Mouse (Mus musculus) liver, embryonic 12.5 days (tissue): ENCODE measurements around the gene Pkmyt1. TPM values are rescaled to one million over a fixed set of nuclear protein-coding genes. Genes with fewer than 3 reads are reported as not detected.

Source experiments
- ATAC-seq: fragments of 200-750 bp; cut with Nextera tagmentation; 2 replicates; pipeline ENCODE4 v1.8.0; 2017; ENCODE audit warnings: moderate number of reproducible peaks, mild to moderate bottlenecking, moderate library complexity
- H3K27ac ChIP-seq: fragments of 300-500 bp; sonication (generic); 2 replicates; pipeline ENCODE4 v1.5.1; 2016; ENCODE audit warnings: mild to moderate bottlenecking
- H3K27me3 ChIP-seq: fragments of 300-500 bp; sonication (generic); replicated peaks from 2 replicates; pipeline ENCODE4 v1.6.1; 2016; ENCODE audit warnings: mild to moderate bottlenecking, moderate library complexity
- H3K36me3 ChIP-seq: fragments of 300-500 bp; sonication (generic); 2 replicates; pipeline ENCODE4 v1.6.1; 2016; ENCODE audit warnings: mild to moderate bottlenecking, moderate library complexity
- H3K4me1 ChIP-seq: fragments of 300-500 bp; sonication (generic); 2 replicates; pipeline ENCODE4 v1.6.1; 2016
- H3K4me2 ChIP-seq: fragments of 300-500 bp; sonication (generic); 2 replicates; pipeline ENCODE4 v1.6.1; 2016; ENCODE audit warnings: mild to moderate bottlenecking, moderate library complexity
- H3K4me3 ChIP-seq: fragments of 300-500 bp; sonication (generic); 2 replicates; pipeline ENCODE4 v1.5.1; 2016; ENCODE audit warnings: mild to moderate bottlenecking, moderate library complexity
- H3K9ac ChIP-seq: fragments of 300-500 bp; sonication (generic); 2 replicates; pipeline ENCODE4 v1.6.1; 2016; ENCODE audit warnings: mild to moderate bottlenecking, moderate library complexity
- H3K9me3 ChIP-seq: fragments of 300-500 bp; sonication (generic); replicated peaks from 2 replicates; pipeline ENCODE4 v1.6.1; 2016; ENCODE audit warnings: mild to moderate bottlenecking, moderate library complexity
- WGBS: fragments of 180-500 bp; shearing (Covaris S2); methylation state at CpG from one replicate; pipeline ENCODE4 v1.1.7; 2016; ENCODE audit not compliant: insufficient replicate concordance; 5-methylcytosine and 5-hydroxymethylcytosine counted together
- polyA plus RNA-seq: library from polyadenylated mRNA; unstranded; fragments of >200 nt; fragmentation: Nextera tagmentation; extraction: Ambion mirVana; gene quantifications from 2 replicates; pipeline ENCODE4 v1.2.1, GENCODE M21; 2016

Pkmyt1 gene
- polyA plus RNA-seq = 41.1 and 42.1 TPM in 2 replicates

GRCm38 (mm10) chr17:23725999-23726757 lies at the start of gene Pkmyt1:
TSS of gene Pkmyt1 (plus strand) at chr17:23726336.
- 1% methylated on average over 69 of the region's 73 CpGs for WGBS
- H3K27me3 ChIP-seq = 0 out of 2 replicates have a peak, but pooled peaks cover 6% of the 10 kb centered on the region

DNA sequence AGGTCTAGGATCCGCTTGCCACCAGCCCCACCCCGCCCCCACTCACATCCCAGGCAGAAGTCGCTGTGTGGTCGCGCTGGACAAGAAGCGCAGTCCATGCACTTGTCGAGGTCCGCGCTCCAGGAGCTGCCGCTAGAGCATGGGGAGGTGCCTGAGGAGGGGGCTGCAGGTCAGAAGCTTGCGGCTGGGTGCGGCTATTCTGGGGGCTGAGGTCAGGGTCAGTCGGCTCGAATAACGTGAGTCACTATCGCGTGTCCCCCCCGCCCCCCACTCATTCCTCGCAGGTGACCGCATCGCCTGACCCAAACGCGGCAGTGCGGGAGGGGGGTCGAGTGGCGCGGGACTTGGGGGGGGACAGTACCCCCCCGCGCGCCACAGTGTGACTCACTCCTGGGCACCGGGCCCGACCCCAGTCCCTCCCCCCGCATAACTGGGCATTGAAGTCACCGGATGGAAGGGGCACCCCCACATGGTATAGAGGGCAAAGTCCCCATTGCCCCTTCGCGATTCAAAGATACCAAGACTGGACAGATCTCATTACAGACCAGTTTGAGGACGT lies 49.6 kb upstream of the Pkmyt1 start:
- H3K36me3 ChIP-seq = no peaks in the 10 kb centered on the region
- peak overlapping the region; percentile 69 for H3K9ac ChIP-seq
- H3K4me3 ChIP-seq = peak overlapping the region; percentile 63
- WGBS = 0% methylated on average over 36 of the region's 37 CpGs
- peaks cover 62% of the 10 kb centered on the region for H3K4me1 ChIP-seq
- H3K4me2 ChIP-seq = peak overlapping the region; percentile 93
- H3K27ac ChIP-seq = no peak overlapping the region
- no peaks in the 10 kb centered on the region for H3K9me3 ChIP-seq
- no peak for ATAC-seq
- peaks cover 70% of the 10 kb centered on the region for H3K27me3 ChIP-seq

More at GRCm38 (mm10) chr17:23725999-23726757, at the start of gene Pkmyt1:
- no peaks in the 10 kb centered on the region for H3K36me3 ChIP-seq
- peak within 1 kb of the TSS; percentile 88 for H3K4me3 ChIP-seq
- peak; percentile 92 for ATAC-seq
- H3K9me3 ChIP-seq = no peaks in the 10 kb centered on the region
- peak within 1 kb of the TSS; percentile 93 for H3K27ac ChIP-seq
- H3K9ac ChIP-seq = peak within 1 kb of the TSS; percentile 91
- H3K4me1 ChIP-seq = peaks cover 37% of the 10 kb centered on the region
- H3K4me2 ChIP-seq = peak within 1 kb of the TSS; percentile 89

DNA sequence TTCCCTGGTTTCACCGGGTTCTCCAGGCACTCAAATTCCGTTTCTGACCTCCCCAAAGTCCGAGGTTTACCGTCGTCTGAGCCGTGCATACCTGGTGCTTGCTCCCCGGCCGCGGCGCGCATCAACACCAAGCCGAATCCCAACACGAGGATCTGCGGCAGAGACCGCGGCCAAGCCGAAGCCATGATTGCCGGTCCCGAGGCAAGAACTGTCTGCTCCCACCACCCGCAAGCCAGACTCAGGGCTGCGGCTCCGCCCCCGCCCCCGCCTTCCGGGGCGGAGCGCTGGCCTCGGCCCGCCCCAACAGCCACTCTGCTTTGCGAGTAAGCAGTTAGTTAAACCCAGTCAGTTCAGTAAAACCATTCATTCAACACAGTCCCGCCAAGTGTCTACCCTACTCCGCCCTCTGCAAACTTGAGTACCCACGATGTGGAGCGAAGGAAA lies 48.9 kb upstream of the Pkmyt1 start, which contains the start of gene Tnfrsf12a:
Gene Tnfrsf12a (minus strand): TSS at position 233 of the 444 bp plus-strand sequence.
- H3K9ac ChIP-seq = peak within 1 kb of the TSS; percentile 69
- H3K36me3 ChIP-seq = no peaks in the 10 kb centered on the region
- ATAC-seq = peak; percentile 23; the same call in 1 of the 2 replicates
- H3K4me3 ChIP-seq = peak within 1 kb of the TSS; percentile 63
- H3K4me1 ChIP-seq = peaks cover 55% of the 10 kb centered on the region
- no peak within 1 kb of the TSS for H3K27ac ChIP-seq
- H3K9me3 ChIP-seq = no peaks in the 10 kb centered on the region
- peaks cover 77% of the 10 kb centered on the region for H3K27me3 ChIP-seq
- under 1% methylated on average over 34 of the region's 34 CpGs for WGBS
- H3K4me2 ChIP-seq = peak within 1 kb of the TSS; percentile 93

- peaks cover 40% of the 10 kb centered on the region for H3K4me1 ChIP-seq
Observed at GRCm38 (mm10) chr17:23679127-23679835, 46.9 kb upstream of the Pkmyt1 start, which contains the start of gene Cldn6. TSS of gene Cldn6 (plus strand) at chr17:23679249.

GRCm38 (mm10) chr17:23680336-23680735 lies 45.8 kb upstream of the Pkmyt1 start:
- H3K27me3 ChIP-seq = peaks cover 100% of the 10 kb centered on the region

More at GRCm38 (mm10) chr17:23679127-23679835, 46.9 kb upstream of the Pkmyt1 start, which contains the start of gene Cldn6:
- Histone ChIP-seq H3K4me2 (peak within 1 kb of the TSS; percentile 48), H3K27me3 (peaks cover 97% of the 10 kb centered on the region), H3K27ac (no peak within 1 kb of the TSS), H3K36me3 (no peaks in the 10 kb centered on the region), H3K9me3 (no peaks in the 10 kb centered on the region), H3K4me3 (peak within 1 kb of the TSS; percentile 16; the same call in 1 of the 2 replicates), H3K9ac (no peak within 1 kb of the TSS)
- 5% methylated on average over 38 of the region's 38 CpGs for WGBS
- no peak for ATAC-seq

GRCm38 (mm10) chr17:23681086-23681485 lies 45.0 kb upstream of the Pkmyt1 start:
- no peak overlapping the region for H3K9ac ChIP-seq
- peaks cover 97% of the 10 kb centered on the region for H3K27me3 ChIP-seq
- H3K4me1 ChIP-seq = peaks cover 22% of the 10 kb centered on the region
- WGBS = 45% methylated on average over 10 of the region's 10 CpGs
- no peak for ATAC-seq
- H3K9me3 ChIP-seq = no peaks in the 10 kb centered on the region
- H3K4me2 ChIP-seq = no peak overlapping the region
- H3K27ac ChIP-seq = no peak overlapping the region
- H3K4me3 ChIP-seq = no peak overlapping the region
- no peaks in the 10 kb centered on the region for H3K36me3 ChIP-seq

More at GRCm38 (mm10) chr17:23680336-23680735, 45.8 kb upstream of the Pkmyt1 start:
- Histone ChIP-seq H3K27ac (no peak overlapping the region), H3K4me2 (no peak overlapping the region), H3K4me1 (peaks cover 30% of the 10 kb centered on the region), H3K36me3 (no peaks in the 10 kb centered on the region), H3K4me3 (no peak overlapping the region), H3K9ac (no peak overlapping the region), H3K9me3 (no peaks in the 10 kb centered on the region)
- ATAC-seq = no peak
- WGBS = 40% methylated on average over 9 of the region's 9 CpGs

- Histone ChIP-seq H3K9ac (no peak overlapping the region), H3K36me3 (no peaks in the 10 kb centered on the region), H3K27ac (no peak overlapping the region), H3K9me3 (no peaks in the 10 kb centered on the region), H3K4me3 (no peak overlapping the region), H3K27me3 (peaks cover 87% of the 10 kb centered on the region), H3K4me2 (no peak overlapping the region), H3K4me1 (peaks cover 12% of the 10 kb centered on the region)
- WGBS = 46% methylated on average over 4 of the region's 4 CpGs
- no peak for ATAC-seq
Observed at GRCm38 (mm10) chr17:23682092-23682491, 44.0 kb upstream of the Pkmyt1 start.

DNA sequence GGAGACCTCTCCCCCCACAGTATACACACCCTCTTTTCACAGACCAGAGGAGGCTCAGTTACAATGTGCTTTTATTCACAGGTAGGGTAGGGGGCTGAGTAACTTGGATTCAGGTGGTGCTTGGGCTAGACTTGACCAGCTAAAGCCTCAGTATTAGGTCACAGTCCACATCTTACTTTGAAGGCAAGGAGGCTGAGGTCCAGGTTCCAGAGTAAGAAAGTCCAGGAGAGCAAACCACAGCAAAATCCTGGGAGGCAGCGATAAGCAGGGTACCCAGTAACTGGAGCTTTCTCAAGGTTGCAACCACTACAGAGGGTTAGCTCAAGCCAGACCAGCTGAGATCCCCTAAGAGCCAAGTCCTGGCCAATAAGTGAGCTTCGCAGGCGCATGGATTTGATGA lies 43.6 kb upstream of the Pkmyt1 start:
- Histone ChIP-seq H3K4me1 (peaks cover 8% of the 10 kb centered on the region), H3K9ac (no peak overlapping the region), H3K4me2 (no peak overlapping the region), H3K36me3 (no peaks in the 10 kb centered on the region), H3K4me3 (no peak overlapping the region), H3K9me3 (no peaks in the 10 kb centered on the region), H3K27me3 (peaks cover 83% of the 10 kb centered on the region), H3K27ac (no peak overlapping the region)
- ATAC-seq = no peak
- 57% methylated on average over 3 of the region's 3 CpGs for WGBS

DNA sequence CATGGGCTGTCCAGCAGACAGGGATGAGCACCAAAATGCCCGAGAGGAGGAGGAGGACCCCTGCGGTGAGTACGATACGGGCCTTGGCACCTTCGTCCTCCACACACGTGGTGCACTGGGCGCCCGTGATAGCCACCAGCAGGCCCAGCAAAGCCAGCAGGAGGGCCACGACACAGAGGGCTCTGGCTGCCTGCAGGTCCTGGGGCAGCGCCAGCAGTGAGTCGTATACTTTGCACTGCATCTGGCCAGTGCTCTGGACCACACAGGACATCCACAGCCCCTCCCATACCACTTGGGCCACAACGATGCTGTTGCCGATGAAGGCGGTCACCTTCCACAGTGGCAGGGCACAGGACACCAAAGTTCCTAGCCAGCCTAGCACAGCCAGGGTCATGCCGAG lies 42.9 kb upstream of the Pkmyt1 start:
- no peak overlapping the region for H3K4me3 ChIP-seq
- H3K4me1 ChIP-seq = peaks cover 5% of the 10 kb centered on the region; the same call in 1 of the 2 replicates
- H3K9me3 ChIP-seq = no peaks in the 10 kb centered on the region
- 20% methylated on average over 15 of the region's 15 CpGs for WGBS
- H3K9ac ChIP-seq = no peak overlapping the region
- no peak for ATAC-seq
- H3K27ac ChIP-seq = no peak overlapping the region
- H3K4me2 ChIP-seq = no peak overlapping the region
- H3K27me3 ChIP-seq = peaks cover 76% of the 10 kb centered on the region
- no peaks in the 10 kb centered on the region for H3K36me3 ChIP-seq

DNA sequence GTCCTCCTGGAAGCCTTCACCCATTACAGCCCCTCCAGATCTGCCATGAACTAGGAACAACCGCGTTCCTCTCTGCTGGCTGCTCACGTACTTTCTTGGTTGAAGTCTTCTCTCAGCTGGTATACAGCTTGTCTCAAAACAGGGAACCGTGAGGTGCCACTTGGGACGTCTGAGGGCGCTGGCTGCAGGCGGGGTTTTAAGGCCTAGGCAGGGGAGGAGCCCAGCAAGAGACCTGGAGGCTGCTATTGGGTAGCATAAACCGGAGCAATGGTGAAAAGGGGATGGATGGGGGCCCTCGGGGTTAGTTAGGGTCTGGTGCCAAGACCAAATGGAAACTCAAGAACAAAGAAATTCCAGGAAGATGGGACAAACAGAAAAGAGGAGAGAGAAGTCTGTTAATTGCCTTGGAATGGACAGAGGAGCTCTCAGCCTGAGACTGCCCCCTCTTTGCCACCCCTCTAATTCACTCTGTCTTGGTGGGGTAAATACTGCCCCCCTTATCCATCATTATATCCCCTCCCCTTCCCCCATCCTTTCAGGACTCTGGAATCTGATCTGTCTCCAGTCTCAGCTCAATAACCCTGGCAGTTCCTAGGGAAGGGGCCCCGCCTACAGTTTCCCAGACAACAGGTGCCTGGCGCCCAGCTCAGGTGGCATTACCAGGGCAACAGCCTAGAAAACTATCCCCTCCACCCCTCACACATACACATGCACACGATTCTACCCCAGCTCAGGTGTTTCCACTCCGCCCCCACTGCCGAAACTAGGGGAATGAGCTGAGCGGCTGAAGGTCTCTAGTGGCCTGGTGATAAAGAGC lies 42.1 kb upstream of the Pkmyt1 start, which contains the start of gene Cldn9:
Gene Cldn9 (minus strand): TSS at position 171 of the 817 bp plus-strand sequence.
- no peaks in the 10 kb centered on the region for H3K9me3 ChIP-seq
- no peak for ATAC-seq
- H3K27ac ChIP-seq = no peak within 1 kb of the TSS
- H3K9ac ChIP-seq = no peak within 1 kb of the TSS
- WGBS = 23% methylated on average over 15 of the region's 15 CpGs
- H3K4me2 ChIP-seq = no peak within 1 kb of the TSS
- peaks cover 5% of the 10 kb centered on the region; the same call in 1 of the 2 replicates for H3K4me1 ChIP-seq
- no peak within 1 kb of the TSS for H3K4me3 ChIP-seq
- H3K27me3 ChIP-seq = peaks cover 67% of the 10 kb centered on the region
- H3K36me3 ChIP-seq = no peaks in the 10 kb centered on the region

DNA sequence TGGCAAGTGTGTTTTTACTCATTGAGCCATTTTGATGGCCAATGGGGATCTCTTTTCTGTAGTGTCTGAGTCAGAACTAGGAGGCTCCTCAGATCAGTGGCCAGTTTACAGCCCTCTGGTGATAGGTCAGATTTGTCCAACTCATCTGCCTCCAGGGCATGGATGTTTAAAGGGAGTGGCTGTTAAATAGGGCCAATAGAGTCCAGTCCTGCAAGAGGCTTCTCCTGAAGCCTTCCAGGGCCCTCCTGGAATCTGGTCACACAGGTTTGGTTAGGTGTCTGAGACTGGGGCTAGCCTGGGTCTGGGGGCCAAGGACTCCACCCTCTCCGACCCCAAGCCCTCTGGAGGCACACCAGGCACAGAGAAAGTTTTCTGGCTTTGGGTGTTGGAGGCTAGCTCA lies 31.6 kb upstream of the Pkmyt1 start:
- Histone ChIP-seq H3K27ac (no peak overlapping the region), H3K4me2 (no peak overlapping the region), H3K4me3 (no peak overlapping the region), H3K36me3 (no peaks in the 10 kb centered on the region), H3K4me1 (peaks cover 4% of the 10 kb centered on the region; the same call in 1 of the 2 replicates), H3K9ac (no peak overlapping the region), H3K27me3 (peaks cover 66% of the 10 kb centered on the region), H3K9me3 (no peaks in the 10 kb centered on the region)
- 50% methylated on average over 1 of the region's 1 CpGs for WGBS
- ATAC-seq = no peak
